Mouse (Mus musculus) heart, embryonic 14.5 days (tissue): Measurements from ENCODE around the gene Mecr. TPM values are rescaled to one million over a fixed set of nuclear protein-coding genes. Genes with fewer than 3 reads are reported as not detected.
A peak's percentile ranks its signal among the peaks of the same experiment; 100 is the strongest.
"Not testable (repeated sequence)": the region's sequence is repeated elsewhere in the genome, so short reads cannot be mapped to it uniquely, and the experiment has no call there.

Source experiments
- ATAC-seq: fragments of 200-750 bp; cut with Nextera tagmentation; 2 replicates; pipeline ENCODE4 v1.8.0; 2017; ENCODE audit warnings: low read depth, moderate TSS enrichment; ENCODE audit not compliant: insufficient number of reproducible peaks, insufficient read depth, low FRiP score
- H3K27ac ChIP-seq, 2 experiments: fragments of 200-500 bp in 1 of 2; fragments of 300-500 bp in 1 of 2; sonication (generic) in 1 of 2; replicated peaks in 1 of 2; 2 replicates each; pipeline ENCODE4 v1.5.1; 2012 to 2014; ENCODE audit warnings: low read depth in 2 of 2, low read length in 2 of 2, control low read depth in 1 of 2, mild to moderate bottlenecking in 1 of 2, mixed read lengths in 1 of 2; ENCODE audit not compliant: control insufficient read depth in 1 of 2, insufficient read depth in 1 of 2
- H3K27me3 ChIP-seq: fragments of 300-500 bp; sonication (generic); 2 replicates; pipeline ENCODE4 v1.6.1; 2014; ENCODE audit warnings: mild to moderate bottlenecking, low read length, control low read depth; ENCODE audit not compliant: control insufficient read depth, insufficient read depth
- H3K36me3 ChIP-seq: fragments of 300-500 bp; sonication (generic); 2 replicates; pipeline ENCODE4 v1.6.1; 2014; ENCODE audit warnings: mild to moderate bottlenecking, control low read depth, low read length, mixed read lengths; ENCODE audit not compliant: control insufficient read depth, insufficient read depth
- H3K4me1 ChIP-seq, 2 experiments: fragments of 200-500 bp in 1 of 2; fragments of 300-500 bp in 1 of 2; sonication (generic) in 1 of 2; 2 replicates each; pipeline ENCODE4 v1.6.1; 2012 to 2014; ENCODE audit warnings: low read length in 2 of 2, control low read depth in 1 of 2, mixed read lengths in 1 of 2; ENCODE audit not compliant: control insufficient read depth in 2 of 2, insufficient read depth in 2 of 2
- H3K4me2 ChIP-seq: fragments of 300-500 bp; sonication (generic); 2 replicates; pipeline ENCODE4 v1.6.1; 2014; ENCODE audit warnings: mild to moderate bottlenecking, low read length
- H3K4me3 ChIP-seq, 2 experiments: fragments of 200-500 bp in 1 of 2; fragments of 300-500 bp in 1 of 2; sonication (generic) in 1 of 2; 2 replicates each; pipeline ENCODE4 v1.5.1; 2012 to 2014; ENCODE audit warnings: low read length in 2 of 2, mild to moderate bottlenecking in 2 of 2, control low read depth in 1 of 2, low read depth in 1 of 2, moderate library complexity in 1 of 2; ENCODE audit not compliant: control insufficient read depth in 1 of 2, insufficient read depth in 1 of 2
- H3K9ac ChIP-seq: fragments of 300-500 bp; sonication (generic); 2 replicates; pipeline ENCODE4 v1.6.1; 2014; ENCODE audit warnings: mild to moderate bottlenecking, low read length
- H3K9me3 ChIP-seq: fragments of 300-500 bp; sonication (generic); 2 replicates; pipeline ENCODE4 v1.6.1; 2016; ENCODE audit warnings: low read length, control low read depth; ENCODE audit not compliant: control insufficient read depth
- WGBS: fragments of 180-500 bp; shearing (Covaris S2); extraction: QIAGEN DNeasy Blood & Tissue Kit; methylation state at CpG from one replicate; pipeline ENCODE4 v1.1.7; 2014; 5-methylcytosine and 5-hydroxymethylcytosine counted together
- polyA plus RNA-seq: library from polyadenylated mRNA; unstranded; fragments of >200 nt; fragmentation: Nextera tagmentation; extraction: Ambion mirVana; gene quantifications from 2 replicates; pipeline ENCODE4 v1.2.1, GENCODE M21; 2014

The Mecr gene
- polyA plus RNA-seq: 39.1 and 44.1 TPM in 2 replicates

DNA sequence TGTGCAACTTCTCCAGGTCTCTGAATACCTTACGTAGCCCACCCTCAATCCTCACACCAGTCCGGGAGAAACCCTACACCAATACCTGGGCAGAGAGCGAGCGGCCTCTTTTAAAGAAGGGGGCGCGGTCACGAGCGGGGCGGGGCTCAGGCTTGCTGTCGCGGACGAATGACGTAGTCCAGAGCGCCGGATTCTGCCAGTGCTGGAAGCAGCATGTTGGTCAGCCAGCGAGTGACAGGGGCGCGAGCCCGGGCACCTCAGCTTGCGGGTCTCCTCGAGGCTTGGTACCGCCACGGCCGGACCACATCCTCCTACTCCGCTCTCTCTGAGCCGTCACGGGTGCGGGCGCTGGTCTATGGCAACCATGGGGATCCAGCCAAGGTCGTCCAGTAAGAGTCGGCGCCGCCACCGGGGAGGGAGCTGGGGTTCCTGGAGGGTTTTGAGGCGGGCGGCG, at the start of gene Mecr:
Gene Mecr, plus strand, starts transcription at position 181 of the 454 bp plus-strand sequence.
- H3K27ac ChIP-seq: no peak within 1 kb of the TSS; a peak in 1 of 4 replicates
- H3K4me3 ChIP-seq: peak within 1 kb of the TSS; percentile 67 to 92
- H3K36me3 ChIP-seq: 0 out of 2 replicates have a peak, but pooled peaks cover 3% of the 10 kb centered on the region
- H3K4me2 ChIP-seq: peak within 1 kb of the TSS; percentile 87
- WGBS: 0% methylated on average over 36 of the region's 37 CpGs
- peak; percentile 68 for ATAC-seq
- H3K9me3 ChIP-seq: no peaks in the 10 kb centered on the region
- peaks cover 2 to 6% of the 10 kb centered on the region in 2 experiments for H3K4me1 ChIP-seq
- peaks cover 15% of the 10 kb centered on the region for H3K27me3 ChIP-seq
- peak within 1 kb of the TSS; percentile 82 for H3K9ac ChIP-seq

GRCm38 (mm10) chr4:131796312-131797080, 46.8 kb upstream of the Mecr start:
- H3K27ac ChIP-seq: no peak overlapping the region
- no peaks in the 10 kb centered on the region for H3K27me3 ChIP-seq
- H3K4me1 ChIP-seq: no peaks in the 10 kb centered on the region
- no peaks in the 10 kb centered on the region for H3K9me3 ChIP-seq
- ATAC-seq: no peak
- H3K4me3 ChIP-seq: no peak overlapping the region
- no peak overlapping the region for H3K9ac ChIP-seq
- 68% methylated on average over 14 of the region's 14 CpGs for WGBS
- no peaks in the 10 kb centered on the region for H3K36me3 ChIP-seq
- no peak overlapping the region for H3K4me2 ChIP-seq

DNA sequence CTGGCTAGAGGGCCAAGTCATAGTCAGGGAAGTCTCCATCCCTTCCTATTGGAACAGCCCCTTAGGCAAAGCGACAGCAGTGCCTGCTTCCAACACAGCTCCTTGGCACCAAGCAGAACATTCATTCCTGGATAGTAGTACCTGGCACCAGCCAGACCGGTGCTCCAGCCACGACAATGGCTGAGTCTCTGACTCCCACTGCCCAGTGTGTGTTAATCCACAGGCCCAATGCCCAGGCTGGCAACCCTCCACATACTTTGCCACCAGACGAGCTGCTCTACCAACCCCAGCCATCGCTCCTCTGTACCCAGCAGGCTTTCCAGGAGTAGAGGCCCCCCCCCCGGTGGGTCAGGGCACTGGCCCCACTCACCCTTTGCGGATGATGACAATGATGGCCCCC, 45.8 kb upstream of the Mecr start:
- no peak overlapping the region for H3K9ac ChIP-seq
- no peak overlapping the region for H3K4me2 ChIP-seq
- no peaks in the 10 kb centered on the region for H3K36me3 ChIP-seq
- no peak overlapping the region for H3K27ac ChIP-seq
- no peaks in the 10 kb centered on the region for H3K9me3 ChIP-seq
- H3K27me3 ChIP-seq: no peaks in the 10 kb centered on the region
- H3K4me3 ChIP-seq: no peak overlapping the region
- H3K4me1 ChIP-seq: no peaks in the 10 kb centered on the region
- ATAC-seq: no peak
- 79% methylated on average over 7 of the region's 7 CpGs for WGBS

- Histone ChIP-seq H3K9me3 (no peaks in the 10 kb centered on the region), H3K4me3 (no peak overlapping the region), H3K27me3 (no peaks in the 10 kb centered on the region), H3K36me3 (no peaks in the 10 kb centered on the region), H3K27ac (no peak overlapping the region), H3K4me2 (no peak overlapping the region), H3K4me1 (no peaks in the 10 kb centered on the region), H3K9ac (no peak overlapping the region)
- no peak for ATAC-seq
- 74% methylated on average over 12 of the region's 12 CpGs for WGBS
These were observed 45.4 kb upstream of the Mecr start for GRCm38 (mm10) chr4:131797920-131798319.

- WGBS: 31% methylated on average over 3 of the region's 4 CpGs
- ATAC-seq: no peak
These were observed 44.3 kb upstream of the Mecr start for GRCm38 (mm10) chr4:131798968-131799367.

GRCm38 (mm10) chr4:131803846-131804245, 39.4 kb upstream of the Mecr start:
- Histone ChIP-seq H3K36me3 (no peaks in the 10 kb centered on the region), H3K4me3 (no peak overlapping the region), H3K27me3 (no peaks in the 10 kb centered on the region), H3K9ac (no peak overlapping the region), H3K9me3 (no peaks in the 10 kb centered on the region), H3K4me2 (no peak overlapping the region), H3K4me1 (no peaks in the 10 kb centered on the region), H3K27ac (no peak overlapping the region)
- 78% methylated on average over 9 of the region's 9 CpGs for WGBS
- no peak for ATAC-seq

More at GRCm38 (mm10) chr4:131798968-131799367, 44.3 kb upstream of the Mecr start:
- Histone ChIP-seq H3K27ac (no peak overlapping the region), H3K4me2 (no peak overlapping the region), H3K36me3 (no peaks in the 10 kb centered on the region), H3K9ac (no peak overlapping the region), H3K9me3 (no peaks in the 10 kb centered on the region), H3K4me1 (no peaks in the 10 kb centered on the region), H3K27me3 (no peaks in the 10 kb centered on the region), H3K4me3 (no peak overlapping the region)

DNA sequence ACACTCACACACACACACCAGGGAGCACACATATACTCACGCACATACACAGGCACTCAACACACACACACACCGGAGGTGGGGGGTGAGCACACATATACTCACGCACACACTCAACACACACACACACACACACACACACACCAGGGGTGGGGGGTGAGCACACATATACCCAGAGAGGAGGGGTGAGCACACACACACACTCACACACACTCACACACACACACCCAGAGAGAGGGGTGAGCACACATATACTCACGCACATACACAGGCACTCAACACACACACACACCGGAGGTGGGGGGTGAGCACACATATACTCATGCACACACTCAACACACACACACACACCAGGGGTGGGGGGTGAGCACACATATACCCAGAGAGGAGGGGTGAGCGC, 38.5 kb upstream of the Mecr start:
- H3K9ac ChIP-seq, H3K27ac ChIP-seq, H3K9me3 ChIP-seq, H3K4me2 ChIP-seq, H3K4me1 ChIP-seq, H3K27me3 ChIP-seq, H3K36me3 ChIP-seq, H3K4me3 ChIP-seq: not testable (repeated sequence)
- 96% methylated on average over 5 of the region's 6 CpGs for WGBS
- ATAC-seq: peak; percentile 57
